Mouse (Mus musculus): ENCODE measurements around the gene Wdr91.
A peak's percentile ranks its signal among the peaks of the same experiment; 100 is the strongest.

DNA sequence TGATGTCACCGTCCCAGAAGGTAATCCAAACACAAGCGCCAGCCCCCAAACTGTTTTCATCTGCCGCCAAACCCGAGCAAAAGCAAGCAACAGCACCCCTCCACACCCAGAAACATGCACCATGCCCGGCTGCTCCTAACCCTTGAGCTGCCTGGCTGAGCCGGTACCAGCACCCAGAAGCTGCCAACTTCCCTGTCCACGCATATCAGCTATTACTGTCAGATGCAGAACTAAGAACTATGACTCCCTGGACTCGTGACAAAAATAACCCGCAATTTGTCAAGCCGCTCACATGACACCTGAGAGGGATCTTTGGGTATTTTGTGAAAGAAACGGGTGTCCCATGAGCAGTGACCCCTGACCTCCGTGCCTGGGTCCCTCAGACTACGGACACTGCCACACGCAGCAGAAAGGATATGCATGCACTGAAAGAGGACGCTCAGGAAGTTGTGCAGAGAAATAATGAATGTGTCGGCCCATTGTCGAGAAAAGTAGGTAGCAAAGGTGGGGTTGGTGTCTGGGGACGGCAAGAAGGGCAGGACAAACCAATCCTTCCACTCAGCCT, 2.9 kb downstream of the Wdr91 start:
- 0 out of 2 replicates have a peak, but pooled peaks have one; percentile 3 for TF ChIP-seq CTCF (IDR thresholded peaks at IDR 0.05; ENCODE audit: low read depth)
- no peak; the same call in 1 of the 2 replicates for TF ChIP-seq EP300 (IDR thresholded peaks at IDR 0.05; ENCODE audit: low read depth)

Measured in liver, embryonic 14.5 days (tissue).